Mouse (Mus musculus) bone marrow macrophage, adult 2 months (primary cell): ENCODE measurements at regions not wholly inside any gene's neighbourhood (a gene's known extent, or its start where the extent isn't known, plus 50 kb on each side); places are given as distances from the start of the nearest gene placed in this dataset.

Experiments used
- CTCF ChIP-seq: IDR thresholded peaks from 2 replicates; pipeline ENCODE4 v1.5.1; 2012; ENCODE audit warnings: low read depth, mild to moderate bottlenecking, low read length, moderate library complexity
- POLR2A ChIP-seq: IDR thresholded peaks from 2 replicates; pipeline ENCODE4 v1.6.1; 2012; ENCODE audit warnings: mild to moderate bottlenecking, low read depth, low read length, borderline replicate concordance

- TF ChIP-seq CTCF, result no peak
- TF ChIP-seq POLR2A, result no peak
Observed at GRCm38 (mm10) chr17:45341573-45341972, 92.0 kb downstream of the Cdc5l start.
